Mouse (Mus musculus): ENCODE measurements around the gene Arpc2. TPM values are rescaled to one million over a fixed set of nuclear protein-coding genes. Genes with fewer than 3 reads are reported as not detected.

Arpc2 gene
- polyA plus RNA-seq, 1 experiment from 2014 or later = 457 TPM

DNA sequence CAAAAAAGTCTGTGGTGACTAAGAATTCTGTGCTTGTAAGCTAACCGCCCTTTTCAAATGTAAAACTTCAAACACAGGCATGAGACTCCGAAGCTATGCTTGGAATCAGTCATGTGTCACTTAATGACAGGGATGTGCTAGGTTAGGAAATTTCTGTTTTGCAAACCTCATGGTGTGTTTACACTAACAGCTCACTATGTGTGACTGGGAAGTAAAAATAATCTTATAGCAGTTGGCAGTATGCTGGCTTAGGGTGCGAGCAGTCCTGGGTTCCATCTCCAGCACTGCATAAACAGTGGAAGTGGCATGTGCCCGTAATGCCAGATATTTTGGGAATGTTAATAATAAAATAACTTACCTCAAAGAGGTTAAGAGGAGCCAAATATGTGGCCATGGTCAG, 69.1 kb downstream of the Arpc2 start:
- Histone ChIP-seq H3K4me3 (ENCODE audit: low read length) (no peak overlapping the region), H3K9ac (replicated peaks; ENCODE audit: low read length) (no peak overlapping the region), H3K9me3 (ENCODE audit: low read length) (no peaks in the 10 kb centered on the region), H3K4me1 (ENCODE audit: insufficient read depth, low read length) (peaks cover 16% of the 10 kb centered on the region), H3K4me2 (replicated peaks; ENCODE audit: low read depth, low read length) (no peak overlapping the region), H3K27me3 (ENCODE audit: insufficient read depth, low read length) (no peaks in the 10 kb centered on the region), H3K27ac (ENCODE audit: low read length) (no peak overlapping the region), H3K36me3 (ENCODE audit: insufficient read depth, low read length) (no peaks in the 10 kb centered on the region)
- 70% methylated on average over 4 of the region's 4 CpGs for WGBS
- ATAC-seq (ENCODE audit: low FRiP score, low TSS enrichment) = no peak

- no peak for ATAC-seq (ENCODE audit: low FRiP score, low TSS enrichment)
- H3K27ac ChIP-seq (ENCODE audit: low read length) = peak within 1 kb of the TSS; percentile 85
- H3K4me1 ChIP-seq (ENCODE audit: insufficient read depth, low read length) = peaks cover 17% of the 10 kb centered on the region
- H3K4me3 ChIP-seq (ENCODE audit: low read length) = peak within 1 kb of the TSS; percentile 68
- 70% methylated on average over 2 of the region's 2 CpGs for WGBS
- peak within 1 kb of the TSS; percentile 78 for H3K9ac ChIP-seq (replicated peaks; ENCODE audit: low read length)
- no peaks in the 10 kb centered on the region for H3K36me3 ChIP-seq (ENCODE audit: insufficient read depth, low read length)
- no peaks in the 10 kb centered on the region for H3K9me3 ChIP-seq (ENCODE audit: low read length)
- no peaks in the 10 kb centered on the region for H3K27me3 ChIP-seq (ENCODE audit: insufficient read depth, low read length)
- peak within 1 kb of the TSS; percentile 69 for H3K4me2 ChIP-seq (replicated peaks; ENCODE audit: low read depth, low read length)
Observed at GRCm38 (mm10) chr1:74305522-74305921, 69.6 kb downstream of the Arpc2 start, which contains the start of gene Tmbim1. Tmbim1 (minus strand) TSS chr1:74305622.

GRCm38 (mm10) chr1:74307146-74307545, 71.3 kb downstream of the Arpc2 start:
- H3K9ac ChIP-seq (replicated peaks; ENCODE audit: low read length) = no peak overlapping the region
- no peaks in the 10 kb centered on the region for H3K9me3 ChIP-seq (ENCODE audit: low read length)
- H3K4me2 ChIP-seq (replicated peaks; ENCODE audit: low read depth, low read length) = no peak overlapping the region
- H3K4me1 ChIP-seq (ENCODE audit: insufficient read depth, low read length) = peaks cover 17% of the 10 kb centered on the region
- 91% methylated on average over 1 of the region's 1 CpGs for WGBS
- H3K4me3 ChIP-seq (ENCODE audit: low read length) = no peak overlapping the region
- H3K27ac ChIP-seq (ENCODE audit: low read length) = no peak overlapping the region
- no peak for ATAC-seq (ENCODE audit: low FRiP score, low TSS enrichment)
- no peaks in the 10 kb centered on the region for H3K36me3 ChIP-seq (ENCODE audit: insufficient read depth, low read length)
- no peaks in the 10 kb centered on the region for H3K27me3 ChIP-seq (ENCODE audit: insufficient read depth, low read length)

DNA sequence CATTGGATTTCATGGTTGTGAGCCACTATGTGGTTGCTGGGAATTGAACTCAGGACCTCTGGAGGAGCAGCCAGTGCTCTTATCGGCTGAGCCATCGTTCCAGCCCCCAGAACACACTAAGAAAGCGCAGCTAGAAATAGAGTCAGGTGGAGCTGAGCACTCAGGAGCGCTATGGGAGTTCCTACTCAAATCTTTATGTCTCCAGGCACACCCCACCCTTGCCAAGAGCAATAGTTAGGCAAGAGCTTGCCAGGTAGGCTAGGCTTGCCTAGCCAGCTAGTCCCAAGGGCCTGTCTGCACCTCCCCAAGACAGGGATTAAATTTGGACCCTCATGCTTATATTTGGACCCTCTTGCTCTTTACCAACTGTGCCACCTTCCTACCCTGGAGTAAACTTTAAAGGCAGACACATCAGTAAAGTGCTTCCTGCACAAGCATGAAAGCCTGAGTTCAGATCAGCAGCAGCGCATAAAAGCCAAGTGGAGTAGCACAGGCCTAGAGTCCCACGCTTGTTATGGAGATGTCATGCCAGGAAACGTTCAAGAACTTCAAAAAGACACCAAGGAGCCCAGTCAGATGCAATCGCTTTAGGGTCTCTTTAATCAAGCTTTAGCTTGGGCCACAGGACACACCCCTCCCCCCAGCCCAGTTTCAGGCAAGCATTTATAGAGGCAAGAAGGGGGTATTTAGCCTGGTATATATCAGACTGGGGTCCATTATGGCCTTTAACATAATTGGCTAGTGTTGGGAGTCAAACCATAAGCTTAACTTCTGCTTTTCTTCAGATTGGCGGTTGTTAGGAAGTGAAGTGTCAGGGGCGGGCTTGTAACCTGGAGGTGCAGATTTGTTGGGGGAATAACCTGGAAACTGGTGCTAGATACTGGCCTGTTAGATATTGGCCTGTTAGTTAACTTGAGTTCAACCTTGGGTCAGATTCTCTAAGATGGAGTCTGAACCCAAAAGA, 72.4 kb downstream of the Arpc2 start:
- Histone ChIP-seq H3K4me3 (ENCODE audit: low read length) (no peak overlapping the region), H3K4me1 (ENCODE audit: insufficient read depth, low read length) (peaks cover 7% of the 10 kb centered on the region), H3K27ac (ENCODE audit: low read length) (no peak overlapping the region), H3K4me2 (replicated peaks; ENCODE audit: low read depth, low read length) (no peak overlapping the region), H3K9ac (replicated peaks; ENCODE audit: low read length) (no peak overlapping the region), H3K9me3 (ENCODE audit: low read length) (no peaks in the 10 kb centered on the region), H3K36me3 (ENCODE audit: insufficient read depth, low read length) (no peaks in the 10 kb centered on the region), H3K27me3 (ENCODE audit: insufficient read depth, low read length) (no peaks in the 10 kb centered on the region)
- ATAC-seq (ENCODE audit: low FRiP score, low TSS enrichment) = no peak
- WGBS = 65% methylated on average over 10 of the region's 10 CpGs

DNA sequence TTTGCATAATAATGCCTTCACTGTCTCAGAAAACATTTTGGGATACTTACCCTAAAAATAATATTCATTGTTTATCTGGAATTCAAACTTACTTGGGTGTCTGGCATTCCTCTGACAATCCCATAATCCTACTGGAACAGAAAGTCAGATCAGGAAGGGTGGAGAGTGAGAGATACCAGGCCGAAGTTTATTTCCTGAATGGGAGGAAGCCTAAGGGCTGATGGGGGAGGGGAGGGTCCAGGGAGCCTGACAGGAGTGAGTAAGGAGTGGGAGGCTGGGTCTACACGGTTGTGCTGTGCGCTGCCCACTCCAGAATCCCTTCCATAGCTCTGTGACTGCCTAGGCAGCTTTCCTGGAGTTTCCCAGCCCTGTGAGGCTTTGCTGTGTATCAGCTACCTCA, 73.9 kb downstream of the Arpc2 start:
- Histone ChIP-seq H3K9ac (replicated peaks; ENCODE audit: low read length) (no peak overlapping the region), H3K27me3 (ENCODE audit: insufficient read depth, low read length) (no peaks in the 10 kb centered on the region), H3K4me1 (ENCODE audit: insufficient read depth, low read length) (peaks cover 4% of the 10 kb centered on the region), H3K9me3 (ENCODE audit: low read length) (no peaks in the 10 kb centered on the region), H3K36me3 (ENCODE audit: insufficient read depth, low read length) (no peaks in the 10 kb centered on the region), H3K4me2 (replicated peaks; ENCODE audit: low read depth, low read length) (no peak overlapping the region), H3K27ac (ENCODE audit: low read length) (peak overlapping the region; percentile 35; the same call in 1 of the 2 replicates), H3K4me3 (ENCODE audit: low read length) (no peak overlapping the region)
- 0 out of 2 replicates have a peak, but pooled peaks have one; percentile 16 for ATAC-seq (ENCODE audit: low FRiP score, low TSS enrichment)
- WGBS = 26% methylated on average over 3 of the region's 3 CpGs

DNA sequence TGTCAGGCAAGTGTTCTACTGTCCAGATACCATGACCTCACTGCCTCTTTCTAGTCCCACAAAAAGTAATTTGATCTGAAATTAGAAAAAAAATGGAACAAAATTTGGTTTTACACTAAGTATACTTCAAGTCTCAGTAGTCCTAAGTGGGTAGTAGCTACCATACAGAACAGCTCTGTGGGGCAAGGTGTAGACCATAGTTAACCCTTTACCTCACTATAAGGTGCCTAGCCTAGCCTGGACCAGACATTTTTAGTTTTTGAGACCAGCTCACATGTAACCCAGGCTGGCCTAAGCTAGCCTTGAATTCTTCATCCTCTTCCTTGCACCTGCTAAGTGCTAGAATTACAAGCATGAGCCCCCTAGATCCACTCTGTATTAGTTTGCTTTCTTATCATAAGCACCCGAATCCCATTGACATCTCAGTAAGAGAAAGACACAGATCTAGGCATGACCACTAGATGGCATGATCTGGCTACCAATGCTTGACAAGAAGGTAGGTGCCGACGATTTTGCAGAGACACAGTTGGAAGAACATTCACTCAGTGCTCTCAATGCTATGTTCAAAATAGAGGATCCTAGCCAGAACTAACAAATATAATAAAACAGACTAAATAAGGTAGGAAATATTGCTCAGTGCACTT, 77.3 kb downstream of the Arpc2 start:
- ATAC-seq (ENCODE audit: low FRiP score, low TSS enrichment) = no peak
- no peak overlapping the region for H3K4me3 ChIP-seq (ENCODE audit: low read length)
- no peak overlapping the region for H3K27ac ChIP-seq (ENCODE audit: low read length)
- no peaks in the 10 kb centered on the region for H3K27me3 ChIP-seq (ENCODE audit: insufficient read depth, low read length)
- no peak overlapping the region for H3K4me2 ChIP-seq (replicated peaks; ENCODE audit: low read depth, low read length)
- H3K9me3 ChIP-seq (ENCODE audit: low read length) = no peaks in the 10 kb centered on the region
- peaks cover 6% of the 10 kb centered on the region for H3K4me1 ChIP-seq (ENCODE audit: insufficient read depth, low read length)
- 3% methylated on average over 3 of the region's 3 CpGs for WGBS
- no peaks in the 10 kb centered on the region for H3K36me3 ChIP-seq (ENCODE audit: insufficient read depth, low read length)
- H3K9ac ChIP-seq (replicated peaks; ENCODE audit: low read length) = no peak overlapping the region

DNA sequence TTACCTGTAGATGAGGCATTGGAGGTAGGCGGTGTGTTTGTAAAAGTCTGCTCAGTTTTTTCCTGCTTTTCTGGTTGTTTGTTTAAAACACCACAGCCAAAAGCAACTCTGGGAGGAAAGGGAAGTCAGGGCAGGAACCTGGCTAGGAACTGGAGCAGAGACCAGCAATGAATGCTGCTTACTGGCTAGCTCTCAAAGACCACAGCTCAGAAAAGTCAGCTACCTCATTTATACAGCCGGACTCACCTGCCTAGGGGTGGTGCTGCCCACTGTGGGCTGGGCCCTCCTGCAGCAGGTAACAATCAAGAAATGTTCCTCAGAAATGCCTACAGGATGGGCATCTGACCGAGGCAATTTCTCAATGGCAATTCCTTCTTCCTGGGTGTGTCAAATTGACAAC, 78.9 kb downstream of the Arpc2 start:
- no peaks in the 10 kb centered on the region for H3K27me3 ChIP-seq (ENCODE audit: insufficient read depth, low read length)
- no peak overlapping the region for H3K9ac ChIP-seq (replicated peaks; ENCODE audit: low read length)
- no peak overlapping the region for H3K4me2 ChIP-seq (replicated peaks; ENCODE audit: low read depth, low read length)
- 91% methylated on average over 3 of the region's 3 CpGs for WGBS
- no peak overlapping the region for H3K4me3 ChIP-seq (ENCODE audit: low read length)
- H3K9me3 ChIP-seq (ENCODE audit: low read length) = no peaks in the 10 kb centered on the region
- H3K36me3 ChIP-seq (ENCODE audit: insufficient read depth, low read length) = no peaks in the 10 kb centered on the region
- no peak for ATAC-seq (ENCODE audit: low FRiP score, low TSS enrichment)
- peaks cover 5% of the 10 kb centered on the region for H3K4me1 ChIP-seq (ENCODE audit: insufficient read depth, low read length)
- no peak overlapping the region for H3K27ac ChIP-seq (ENCODE audit: low read length)

DNA sequence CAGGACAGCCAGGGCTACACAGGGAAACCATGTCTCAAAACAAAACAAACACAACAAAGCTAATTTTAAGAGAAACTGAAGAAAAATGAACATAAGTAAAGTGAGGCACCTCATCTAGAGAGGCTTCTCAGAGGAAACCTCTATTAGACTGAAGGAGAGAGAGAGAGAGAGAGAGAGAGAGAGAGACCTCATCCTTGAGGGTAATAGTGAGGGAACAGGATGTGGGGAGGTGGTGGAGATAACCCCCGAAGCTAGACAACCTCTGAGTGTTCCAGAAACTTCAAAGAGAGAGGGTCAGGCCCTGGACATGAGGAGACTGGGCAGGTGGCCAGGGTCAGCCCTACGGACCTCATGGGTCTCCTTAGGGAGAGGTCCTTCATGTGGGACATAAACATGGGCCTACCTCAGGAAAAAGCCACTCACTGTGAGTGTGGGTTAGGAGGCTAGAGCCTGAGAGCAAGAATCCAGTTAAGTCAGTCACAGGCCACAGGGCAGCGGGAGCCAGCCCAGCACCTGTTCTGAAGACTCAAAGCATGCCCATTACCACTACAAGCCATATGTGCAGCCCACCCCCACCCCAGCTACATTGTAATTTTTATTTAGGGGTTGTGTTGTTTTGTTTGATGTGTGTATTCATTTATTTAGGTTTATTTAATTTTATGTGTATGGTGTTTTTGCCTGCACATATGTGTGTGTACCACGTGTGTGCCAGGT, 80.4 kb downstream of the Arpc2 start:
- Histone ChIP-seq H3K27ac (ENCODE audit: low read length) (no peak overlapping the region), H3K4me3 (ENCODE audit: low read length) (no peak overlapping the region), H3K9ac (replicated peaks; ENCODE audit: low read length) (no peak overlapping the region), H3K9me3 (ENCODE audit: low read length) (no peaks in the 10 kb centered on the region), H3K27me3 (ENCODE audit: insufficient read depth, low read length) (no peaks in the 10 kb centered on the region), H3K36me3 (ENCODE audit: insufficient read depth, low read length) (no peaks in the 10 kb centered on the region), H3K4me1 (ENCODE audit: insufficient read depth, low read length) (0 out of 2 replicates have a peak, but pooled peaks cover 3% of the 10 kb centered on the region), H3K4me2 (replicated peaks; ENCODE audit: low read depth, low read length) (no peak overlapping the region)
- 74% methylated on average over 4 of the region's 4 CpGs for WGBS
- ATAC-seq (ENCODE audit: low FRiP score, low TSS enrichment) = no peak
